Mouse (Mus musculus) brown adipose tissue, adult 24 weeks (tissue): ENCODE measurements around the gene Bglap. TPM values are rescaled to one million over a fixed set of nuclear protein-coding genes. Genes with fewer than 3 reads are reported as not detected.
"Not testable (repeated sequence)": the region's sequence is repeated elsewhere in the genome, so short reads cannot be mapped to it uniquely, and the experiment has no call there.

Experiments used
- H3K27ac ChIP-seq: fragments of 200-500 bp; replicated peaks from 2 replicates; pipeline ENCODE4 v1.5.1; 2012; ENCODE audit warnings: low read depth, mild to moderate bottlenecking, low read length
- H3K4me1 ChIP-seq: fragments of 200-500 bp; 2 replicates; pipeline ENCODE4 v1.6.1; 2012; ENCODE audit warnings: low read length, mixed read lengths; ENCODE audit not compliant: control insufficient read depth, insufficient read depth, insufficient read length
- H3K4me3 ChIP-seq: fragments of 200-500 bp; 2 replicates; pipeline ENCODE4 v1.5.1; 2012; ENCODE audit warnings: low read depth, mild to moderate bottlenecking, low read length, moderate library complexity; ENCODE audit not compliant: insufficient read depth
- polyA plus RNA-seq: library from polyadenylated mRNA; stranded (reverse); fragments of >200 nt; gene quantifications from 2 replicates; pipeline ENCODE4 v1.2.4, GENCODE M21; 2012; ENCODE audit not compliant: missing spikeins, insufficient read depth, insufficient read length

Gene Bglap
- polyA plus RNA-seq, 1 experiment, result not detected

DNA sequence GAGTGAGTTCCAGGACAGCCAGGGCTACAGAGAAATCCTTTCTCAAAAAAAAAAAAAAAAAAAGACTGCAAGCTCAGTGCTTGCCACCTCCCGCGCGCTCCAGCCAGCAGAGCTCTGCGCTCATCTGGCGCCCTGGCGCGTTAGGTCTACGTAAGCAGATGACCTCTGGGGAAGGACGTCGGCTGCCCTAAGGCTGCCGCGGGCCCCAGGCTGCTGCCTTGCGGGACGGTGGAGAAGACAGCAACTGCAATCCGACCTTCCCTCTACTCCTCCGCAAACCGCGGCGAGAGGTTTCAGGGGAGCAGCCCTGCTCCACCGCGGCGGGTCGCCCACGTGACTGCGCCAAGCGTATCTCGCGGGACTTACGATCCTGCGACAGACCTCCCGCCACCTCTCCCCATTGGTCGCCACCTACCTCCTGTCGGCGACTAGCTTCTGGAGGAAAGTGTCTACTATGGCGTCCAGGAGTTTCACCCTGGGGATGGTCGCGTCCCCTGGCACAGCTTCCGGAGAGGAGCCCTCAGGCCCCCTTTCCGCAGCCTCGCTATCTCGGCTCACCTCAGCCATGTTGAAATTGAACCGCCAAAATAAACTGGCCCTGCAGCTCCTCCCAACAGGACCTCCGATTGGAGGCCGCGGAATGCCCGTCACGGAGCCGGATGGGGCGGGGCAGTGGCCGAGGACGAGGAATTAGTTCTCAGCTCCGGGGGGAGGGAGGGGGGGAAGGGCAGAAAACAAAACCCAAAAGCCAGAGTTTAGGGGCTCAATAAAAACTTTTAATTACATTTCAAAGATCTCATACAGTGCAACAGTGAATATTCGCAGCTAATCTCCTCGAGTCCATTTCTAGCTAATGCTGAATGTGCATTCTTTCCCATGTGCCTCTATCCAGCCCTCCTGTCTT, 25.7 kb upstream of the Bglap start, which contains the start of gene Pmf1:
Gene Pmf1 (minus strand): TSS at position 591 of the 904 bp plus-strand sequence.
- Histone ChIP-seq H3K4me1 (peaks cover 6% of the 10 kb centered on the region; the same call in 1 of the 2 replicates), H3K4me3 (peak within 1 kb of the TSS; percentile 76), H3K27ac (peak within 1 kb of the TSS; percentile 79)

GRCm38 (mm10) chr3:88408953-88409352, 24.7 kb upstream of the Bglap start:
- Histone ChIP-seq H3K4me3 (no peak overlapping the region; the same call in 1 of the 2 replicates), H3K27ac (peak overlapping the region; percentile 79), H3K4me1 (peaks cover 6% of the 10 kb centered on the region; the same call in 1 of the 2 replicates)

GRCm38 (mm10) chr3:88407529-88407928, 23.3 kb upstream of the Bglap start:
- Histone ChIP-seq H3K27ac (no peak overlapping the region; the same call in 1 of the 2 replicates), H3K4me3 (no peak overlapping the region), H3K4me1 (0 out of 2 replicates have a peak, but pooled peaks cover 3% of the 10 kb centered on the region)

- Histone ChIP-seq H3K27ac (no peak overlapping the region), H3K4me1 (0 out of 2 replicates have a peak, but pooled peaks cover 3% of the 10 kb centered on the region), H3K4me3 (no peak overlapping the region)
Measured at GRCm38 (mm10) chr3:88407090-88407489, 22.8 kb upstream of the Bglap start.

- Histone ChIP-seq H3K4me3 (no peak overlapping the region), H3K27ac (0 out of 2 replicates have a peak overlapping the region, but pooled peaks have one; percentile 24), H3K4me1 (no peaks in the 10 kb centered on the region)
Measured at GRCm38 (mm10) chr3:88403522-88404230, 19.4 kb upstream of the Bglap start.

DNA sequence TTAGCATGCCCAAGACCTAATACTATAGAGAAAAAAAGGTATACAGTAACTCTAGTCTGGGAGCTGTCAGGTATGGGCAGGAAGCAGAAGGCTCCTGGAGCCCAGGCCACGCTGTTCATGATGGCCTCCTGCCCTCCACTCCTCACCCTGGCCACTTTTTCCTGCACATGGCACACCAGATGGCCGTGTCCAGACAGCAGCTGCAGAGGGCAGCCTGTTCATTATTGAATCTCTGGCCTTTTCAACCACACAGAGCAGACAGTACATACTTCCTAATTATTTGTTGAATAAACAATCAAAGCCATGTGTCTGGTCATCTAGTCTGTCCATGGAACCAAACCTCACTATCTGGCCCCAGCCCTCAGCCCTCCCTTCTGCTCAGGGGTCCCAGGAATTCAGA, 14.4 kb upstream of the Bglap start:
- Histone ChIP-seq H3K4me3 (no peak overlapping the region), H3K4me1 (no peaks in the 10 kb centered on the region), H3K27ac (no peak overlapping the region)

GRCm38 (mm10) chr3:88395742-88396141, 11.5 kb upstream of the Bglap start:
- Histone ChIP-seq H3K4me3 (no peak overlapping the region), H3K4me1 (no peaks in the 10 kb centered on the region), H3K27ac (no peak overlapping the region)

- no peaks in the 10 kb centered on the region for H3K4me1 ChIP-seq
- H3K27ac ChIP-seq, result no peak overlapping the region
- H3K4me3 ChIP-seq, result no peak overlapping the region
Measured at GRCm38 (mm10) chr3:88395288-88395687, 11.0 kb upstream of the Bglap start.

GRCm38 (mm10) chr3:88393776-88394375, 9.6 kb upstream of the Bglap start:
- H3K27ac ChIP-seq, result no peak overlapping the region
- no peak overlapping the region for H3K4me3 ChIP-seq
- H3K4me1 ChIP-seq, result no peaks in the 10 kb centered on the region

DNA sequence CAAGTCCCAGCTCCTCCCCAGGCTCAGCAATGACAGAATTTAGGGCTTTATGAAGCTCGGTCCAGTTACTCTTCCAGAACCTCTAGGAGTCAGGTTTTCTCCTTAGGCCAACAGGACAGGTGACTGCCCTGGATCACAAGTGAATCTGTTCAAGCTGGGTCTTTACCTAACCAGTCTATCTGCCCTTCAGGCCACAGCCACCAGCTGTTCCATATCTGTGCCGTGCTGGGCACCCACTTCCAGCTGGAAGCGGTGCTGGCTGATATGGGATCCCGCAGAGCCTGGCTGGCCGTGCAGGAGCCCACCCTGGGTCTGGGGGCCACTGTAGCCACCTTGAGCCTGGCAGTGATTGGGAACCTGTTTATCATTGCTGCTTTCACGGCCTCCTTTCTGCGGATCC, 1.9 kb downstream of the Bglap start:
- H3K4me1 ChIP-seq, H3K4me3 ChIP-seq, H3K27ac ChIP-seq: not testable (repeated sequence)

- H3K4me1 ChIP-seq, H3K27ac ChIP-seq, H3K4me3 ChIP-seq: not testable (repeated sequence)
Measured at GRCm38 (mm10) chr3:88381389-88382315, 2.6 kb downstream of the Bglap start.

- not testable (repeated sequence) for H3K4me1 ChIP-seq, H3K27ac ChIP-seq, H3K4me3 ChIP-seq
Measured at GRCm38 (mm10) chr3:88378599-88378998, 5.7 kb downstream of the Bglap start, which contains the start of gene Bglap2. Gene Bglap2 (minus strand): TSS chr3:88378699.

DNA sequence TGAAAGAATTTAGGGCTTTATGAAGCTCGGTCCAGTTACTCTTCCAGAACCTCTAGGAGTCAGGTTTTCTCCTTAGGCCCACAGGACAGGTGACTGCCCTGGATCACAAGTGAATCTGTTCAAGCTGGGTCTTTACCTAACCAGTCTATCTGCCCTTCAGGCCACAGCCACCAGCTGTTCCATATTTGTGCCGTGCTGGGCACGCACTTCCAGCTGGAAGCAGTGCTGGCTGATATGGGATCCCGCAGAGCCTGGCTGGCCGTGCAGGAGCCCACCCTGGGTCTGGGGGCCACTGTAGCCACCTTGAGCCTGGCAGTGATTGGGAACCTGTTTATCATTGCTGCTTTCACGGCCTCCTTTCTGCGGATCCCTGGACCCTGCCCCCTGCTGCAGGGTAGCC, 7.6 kb downstream of the Bglap start:
- not testable (repeated sequence) for H3K27ac ChIP-seq, H3K4me3 ChIP-seq, H3K4me1 ChIP-seq
